Mouse (Mus musculus): ENCODE measurements around the gene Ephb6.

The Ephb6 gene

GRCm38 (mm10) chr6:41628180-41628579 is 22.9 kb downstream of the Ephb6 start:
- no peak for DNase-seq

- DNase-seq, result no peak
Observed at GRCm38 (mm10) chr6:41630791-41631190, 25.5 kb downstream of the Ephb6 start.

- DNase-seq, result no peak
Observed at GRCm38 (mm10) chr6:41631549-41631948, 26.3 kb downstream of the Ephb6 start.

GRCm38 (mm10) chr6:41635211-41635610 is 29.9 kb downstream of the Ephb6 start:
- no peak for DNase-seq

GRCm38 (mm10) chr6:41636178-41636577 is 30.9 kb downstream of the Ephb6 start, which contains the start of gene Trpv6:
Gene Trpv6 (minus strand): TSS chr6:41636405.
- DNase-seq, result no peak

- DNase-seq, result no peak
Observed at GRCm38 (mm10) chr6:41637393-41637792, 32.1 kb downstream of the Ephb6 start.

- no peak for DNase-seq
Observed at GRCm38 (mm10) chr6:41637927-41638506, 32.7 kb downstream of the Ephb6 start.

- no peak for DNase-seq
Observed at GRCm38 (mm10) chr6:41640449-41640848, 35.2 kb downstream of the Ephb6 start.

- DNase-seq, result no peak
Observed at GRCm38 (mm10) chr6:41641173-41641866, 36.0 kb downstream of the Ephb6 start.

GRCm38 (mm10) chr6:41642765-41643164 is 37.5 kb downstream of the Ephb6 start:
- no peak for DNase-seq

GRCm38 (mm10) chr6:41643227-41643626 is 37.9 kb downstream of the Ephb6 start:
- DNase-seq, result no peak

GRCm38 (mm10) chr6:41646220-41646619 is 40.9 kb downstream of the Ephb6 start:
- no peak for DNase-seq

GRCm38 (mm10) chr6:41646672-41647071 is 41.4 kb downstream of the Ephb6 start:
- DNase-seq, result no peak

- no peak for DNase-seq
Observed at GRCm38 (mm10) chr6:41653173-41653572, 47.9 kb downstream of the Ephb6 start.

GRCm38 (mm10) chr6:41654648-41655047 is 49.4 kb downstream of the Ephb6 start:
- DNase-seq, result no peak

- no peak for DNase-seq
Observed at GRCm38 (mm10) chr6:41658487-41658886, 53.2 kb downstream of the Ephb6 start.

- DNase-seq, result peak; percentile 14
Observed at GRCm38 (mm10) chr6:41662320-41662719, 57.0 kb downstream of the Ephb6 start.

Data from embryo, embryonic 11 days (tissue).